Mouse (Mus musculus) v-Abl transformed pro-B cells (cell line): ENCODE measurements around the gene Rad50.

Experiments
- in situ Hi-C, 2 experiments: fragments of 400-800 bp; cut with MboI; formaldehyde crosslinking; loops; one replicate each; pipeline ENCODE4 v1.15.1; 2025; ENCODE audit not compliant: unreplicated experiment in 2 of 2

The Rad50 gene

DNA sequence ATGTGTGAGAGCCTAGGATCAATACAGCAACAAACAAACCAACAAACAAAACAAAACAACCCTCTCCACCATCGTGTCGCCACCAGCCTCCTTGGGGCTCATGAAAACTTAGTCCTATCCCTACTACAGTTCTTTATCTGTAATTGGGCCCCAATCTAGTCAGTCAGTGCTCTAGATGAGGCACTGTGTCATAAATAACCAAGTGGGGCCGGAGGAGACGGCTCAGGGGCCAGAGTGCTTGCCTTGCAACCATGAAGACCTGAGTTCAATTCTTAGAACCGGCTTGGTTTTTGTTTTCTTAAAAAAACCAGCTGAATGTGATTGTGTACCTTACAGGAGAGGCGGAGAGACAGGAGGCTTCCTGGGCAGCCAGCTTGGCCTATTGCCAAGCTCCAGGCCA is 91.9 kb downstream of the Rad50 start:
- in situ Hi-C loops = no loop called here

- in situ Hi-C loops = no loop called here
Measured at GRCm38 (mm10) chr11:53609672-53610071, 97.4 kb downstream of the Rad50 start.

DNA sequence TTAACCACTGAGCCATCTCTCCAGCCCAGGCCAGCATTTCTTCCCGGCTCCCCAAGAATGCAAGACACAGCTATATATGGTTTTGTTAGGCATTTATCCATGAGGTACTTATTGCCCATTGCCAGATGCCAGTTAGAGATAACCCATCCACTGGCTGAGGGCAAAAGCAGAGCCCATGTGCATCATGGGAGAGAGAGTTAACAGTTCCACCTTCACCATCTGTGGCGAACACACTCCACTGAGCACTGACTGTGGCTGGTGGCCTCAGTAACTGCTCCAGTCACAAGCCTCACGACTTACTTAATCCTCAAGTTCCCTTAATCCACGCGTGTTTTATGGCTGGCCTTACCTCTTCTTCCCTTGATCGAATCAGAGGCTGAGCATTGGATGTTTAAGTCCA is 97.9 kb downstream of the Rad50 start:
- in situ Hi-C loops = no loop called here

GRCm38 (mm10) chr11:53605609-53606008 is 101.5 kb downstream of the Rad50 start:
- in situ Hi-C loops = no loop called here

DNA sequence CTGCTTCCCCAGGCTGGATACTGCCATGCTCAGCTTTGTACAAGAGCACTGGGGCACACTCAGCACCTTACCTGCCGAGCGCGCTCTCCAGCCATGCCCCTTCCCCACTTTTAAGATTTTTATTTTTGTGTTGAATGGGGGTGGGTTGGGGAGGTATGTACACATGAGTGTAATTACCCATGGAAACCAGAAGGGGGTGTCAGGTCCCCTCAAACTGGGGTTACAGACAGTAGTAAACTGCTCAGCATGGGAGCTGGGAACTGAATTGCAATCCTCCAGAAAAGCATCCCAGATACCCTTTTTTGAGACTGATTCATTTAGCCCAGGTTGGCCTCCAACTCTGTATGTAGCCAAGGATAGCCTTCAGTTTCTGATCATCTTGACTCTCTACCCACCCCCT is 102.1 kb downstream of the Rad50 start:
- in situ Hi-C loops = no loop called here
